Mouse (Mus musculus) heart, embryonic 10.5 days (tissue): ENCODE results near the gene Plbd1. TPM values are rescaled to one million over a fixed set of nuclear protein-coding genes. Genes with fewer than 3 reads are reported as not detected.

ENCODE experiments used
- DNase-seq: peaks from one replicate; pipeline ENCODE4 v3.0.0-alpha.2; 2017; ENCODE audit warnings: low spot score
- H3K27ac ChIP-seq: fragments of 300-500 bp; sonication (generic); 2 replicates; pipeline ENCODE4 v1.5.1; 2016; ENCODE audit warnings: mild to moderate bottlenecking
- H3K27me3 ChIP-seq: fragments of 300-500 bp; sonication (generic); 2 replicates; pipeline ENCODE4 v1.6.1; 2016; ENCODE audit warnings: mild to moderate bottlenecking; ENCODE audit not compliant: poor library complexity, insufficient read depth, severe bottlenecking
- H3K36me3 ChIP-seq: fragments of 300-500 bp; sonication (generic); 2 replicates; pipeline ENCODE4 v1.6.1; 2016; ENCODE audit warnings: mild to moderate bottlenecking, moderate library complexity
- H3K4me1 ChIP-seq: fragments of 300-500 bp; sonication (generic); 2 replicates; pipeline ENCODE4 v1.6.1; 2016; ENCODE audit warnings: mild to moderate bottlenecking
- H3K4me3 ChIP-seq: fragments of 300-500 bp; sonication (generic); 2 replicates; pipeline ENCODE4 v1.5.1; 2016; ENCODE audit warnings: mild to moderate bottlenecking, moderate library complexity
- H3K9me3 ChIP-seq: fragments of 300-500 bp; sonication (generic); 2 replicates; pipeline ENCODE4 v1.6.1; 2016; ENCODE audit warnings: mild to moderate bottlenecking, moderate library complexity
- WGBS: fragments of 180-500 bp; shearing (Covaris S2); methylation state at CpG from one replicate; pipeline ENCODE4 v1.1.7; 2016; 5-methylcytosine and 5-hydroxymethylcytosine counted together
- polyA plus RNA-seq: library from polyadenylated mRNA; unstranded; fragments of >200 nt; fragmentation: Nextera tagmentation; extraction: Ambion mirVana; gene quantifications from 2 replicates; pipeline ENCODE4 v1.2.1, GENCODE M21; 2016

The Plbd1 gene
- polyA plus RNA-seq: 3.1 and 6.0 TPM in 2 replicates

GRCm38 (mm10) chr6:136661706-136662016 lies at the start of gene Plbd1:
Plbd1 (minus strand) TSS chr6:136661928.
- Histone ChIP-seq H3K36me3 (no peaks in the 10 kb centered on the region), H3K27me3 (peaks cover 47% of the 10 kb centered on the region), H3K4me3 (peak within 1 kb of the TSS; percentile 67), H3K4me1 (peaks cover 14% of the 10 kb centered on the region), H3K27ac (peak within 1 kb of the TSS; percentile 65), H3K9me3 (no peaks in the 10 kb centered on the region)
- DNase-seq: no peak
- WGBS: under 1% methylated on average over 19 of the region's 19 CpGs

DNA sequence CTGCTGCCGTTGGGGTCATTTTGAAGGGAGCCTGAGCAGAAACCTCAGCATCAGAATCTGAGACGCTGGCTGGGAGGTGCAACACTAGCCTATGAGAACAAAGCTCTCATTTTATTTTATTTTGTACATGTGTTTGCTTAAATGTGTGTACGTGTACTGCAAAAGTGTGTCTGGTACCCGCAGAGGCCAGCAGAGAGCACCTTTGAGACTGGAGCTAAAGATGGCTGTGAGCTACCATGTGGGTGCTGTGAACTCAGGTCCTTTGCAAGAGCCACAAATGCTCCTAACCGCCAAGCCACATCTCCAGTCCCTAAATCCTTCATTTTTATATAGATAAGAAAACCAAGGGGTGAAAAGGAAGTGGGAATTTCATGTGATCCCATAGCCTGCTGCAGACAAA lies 48.7 kb upstream of the Plbd1 start:
- Histone ChIP-seq H3K27ac (no peak overlapping the region), H3K4me3 (no peak overlapping the region), H3K36me3 (no peaks in the 10 kb centered on the region), H3K9me3 (no peaks in the 10 kb centered on the region), H3K4me1 (no peaks in the 10 kb centered on the region), H3K27me3 (no peaks in the 10 kb centered on the region)
- no peak for DNase-seq
- 81% methylated on average over 5 of the region's 5 CpGs for WGBS

GRCm38 (mm10) chr6:136708597-136708996 lies 46.9 kb upstream of the Plbd1 start:
- Histone ChIP-seq H3K27me3 (no peaks in the 10 kb centered on the region), H3K4me1 (no peaks in the 10 kb centered on the region), H3K27ac (no peak overlapping the region), H3K36me3 (no peaks in the 10 kb centered on the region), H3K9me3 (no peaks in the 10 kb centered on the region), H3K4me3 (no peak overlapping the region)
- no peak for DNase-seq
- WGBS: 91% methylated on average over 6 of the region's 6 CpGs

DNA sequence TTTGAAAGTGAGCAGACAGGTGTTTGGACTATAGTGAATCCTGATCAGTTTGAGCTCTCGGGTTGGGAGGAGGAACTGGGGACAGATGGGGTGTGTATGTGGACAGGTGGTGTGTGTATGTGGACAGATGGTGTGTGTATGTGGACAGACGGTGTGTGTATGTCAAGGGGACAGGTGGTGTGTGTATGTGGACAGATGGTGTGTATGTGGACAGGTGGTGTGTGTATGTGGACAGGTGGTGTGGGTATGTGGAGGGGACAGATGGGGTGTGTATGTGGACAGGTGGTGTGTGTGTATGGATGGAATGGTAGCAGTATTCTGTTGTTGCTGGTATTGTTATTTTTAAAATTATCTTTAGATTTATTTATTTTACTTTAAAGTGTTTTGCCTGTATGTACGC lies 40.1 kb upstream of the Plbd1 start:
- Histone ChIP-seq H3K27ac (no peak overlapping the region), H3K9me3 (no peaks in the 10 kb centered on the region), H3K27me3 (no peaks in the 10 kb centered on the region), H3K4me1 (peaks cover 13% of the 10 kb centered on the region), H3K36me3 (no peaks in the 10 kb centered on the region), H3K4me3 (no peak overlapping the region)
- DNase-seq: no peak
- WGBS: 90% methylated on average over 3 of the region's 3 CpGs

GRCm38 (mm10) chr6:136701185-136701584 lies 39.5 kb upstream of the Plbd1 start:
- WGBS: 81% methylated on average over 5 of the region's 5 CpGs
- no peak overlapping the region for H3K4me3 ChIP-seq

GRCm38 (mm10) chr6:136691314-136691713 lies 29.6 kb upstream of the Plbd1 start:
- 92% methylated on average over 6 of the region's 6 CpGs for WGBS
- Histone ChIP-seq H3K27ac (no peak overlapping the region), H3K36me3 (no peaks in the 10 kb centered on the region; the same call in 1 of the 2 replicates), H3K4me1 (no peaks in the 10 kb centered on the region; the same call in 1 of the 2 replicates), H3K4me3 (no peak overlapping the region), H3K27me3 (no peaks in the 10 kb centered on the region), H3K9me3 (no peaks in the 10 kb centered on the region)
- no peak for DNase-seq

More at GRCm38 (mm10) chr6:136701185-136701584, 39.5 kb upstream of the Plbd1 start:
- no peak for DNase-seq
- no peak overlapping the region for H3K27ac ChIP-seq
- no peaks in the 10 kb centered on the region for H3K9me3 ChIP-seq
- H3K36me3 ChIP-seq: no peaks in the 10 kb centered on the region
- peaks cover 13% of the 10 kb centered on the region for H3K4me1 ChIP-seq
- no peaks in the 10 kb centered on the region for H3K27me3 ChIP-seq

- no peaks in the 10 kb centered on the region for H3K9me3 ChIP-seq
- H3K4me1 ChIP-seq: peaks cover 2% of the 10 kb centered on the region
- no peaks in the 10 kb centered on the region for H3K27me3 ChIP-seq
- no peak overlapping the region for H3K27ac ChIP-seq
- no peaks in the 10 kb centered on the region; the same call in 1 of the 2 replicates for H3K36me3 ChIP-seq
- 71% methylated on average over 5 of the region's 5 CpGs for WGBS
- DNase-seq: no peak
- no peak overlapping the region for H3K4me3 ChIP-seq
Measured at GRCm38 (mm10) chr6:136690527-136690926, 28.8 kb upstream of the Plbd1 start.

DNA sequence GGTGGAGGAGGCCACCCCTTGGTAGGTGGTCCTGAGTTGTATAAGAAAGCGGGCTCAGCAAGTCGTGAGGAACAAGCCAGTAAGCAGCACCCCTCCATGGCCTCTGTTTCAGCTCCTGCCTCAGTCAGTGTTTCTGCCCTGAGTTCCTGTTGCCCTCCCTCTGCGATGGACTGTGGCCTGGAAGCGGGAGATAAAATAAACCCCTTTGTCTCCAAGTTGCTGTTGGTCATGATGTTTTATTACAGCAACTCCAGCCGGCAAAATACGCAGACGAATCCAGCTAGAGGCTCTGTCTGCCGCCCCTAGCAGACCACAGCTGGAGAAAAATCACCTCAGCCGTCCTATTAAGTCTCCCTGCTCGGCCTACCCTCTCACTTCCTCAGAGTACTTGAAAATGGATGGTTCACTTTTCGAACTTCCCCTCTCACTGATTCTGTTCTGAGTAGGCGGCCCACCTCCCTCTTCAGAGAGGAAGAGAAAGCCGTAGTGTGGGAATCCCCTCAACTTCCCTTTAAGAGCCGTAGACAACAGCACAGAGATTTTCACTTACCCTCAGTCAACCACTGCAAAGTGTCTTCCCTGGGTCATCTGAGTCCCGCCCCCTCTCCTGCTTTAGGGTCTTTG lies 28.2 kb upstream of the Plbd1 start:
- no peak overlapping the region for H3K4me3 ChIP-seq
- peaks cover 8% of the 10 kb centered on the region for H3K4me1 ChIP-seq
- 71% methylated on average over 15 of the region's 15 CpGs for WGBS
- no peak overlapping the region for H3K27ac ChIP-seq
- no peaks in the 10 kb centered on the region; the same call in 1 of the 2 replicates for H3K36me3 ChIP-seq
- no peaks in the 10 kb centered on the region for H3K9me3 ChIP-seq
- no peak for DNase-seq
- no peaks in the 10 kb centered on the region for H3K27me3 ChIP-seq

GRCm38 (mm10) chr6:136685433-136685832 lies 23.7 kb upstream of the Plbd1 start:
- peak overlapping the region; percentile 59 for H3K27ac ChIP-seq
- WGBS: 64% methylated on average over 5 of the region's 5 CpGs
- H3K36me3 ChIP-seq: no peaks in the 10 kb centered on the region
- H3K27me3 ChIP-seq: no peaks in the 10 kb centered on the region
- no peak overlapping the region for H3K4me3 ChIP-seq
- H3K9me3 ChIP-seq: 0 out of 2 replicates have a peak, but pooled peaks cover 3% of the 10 kb centered on the region
- no peak for DNase-seq
- peaks cover 18% of the 10 kb centered on the region for H3K4me1 ChIP-seq

DNA sequence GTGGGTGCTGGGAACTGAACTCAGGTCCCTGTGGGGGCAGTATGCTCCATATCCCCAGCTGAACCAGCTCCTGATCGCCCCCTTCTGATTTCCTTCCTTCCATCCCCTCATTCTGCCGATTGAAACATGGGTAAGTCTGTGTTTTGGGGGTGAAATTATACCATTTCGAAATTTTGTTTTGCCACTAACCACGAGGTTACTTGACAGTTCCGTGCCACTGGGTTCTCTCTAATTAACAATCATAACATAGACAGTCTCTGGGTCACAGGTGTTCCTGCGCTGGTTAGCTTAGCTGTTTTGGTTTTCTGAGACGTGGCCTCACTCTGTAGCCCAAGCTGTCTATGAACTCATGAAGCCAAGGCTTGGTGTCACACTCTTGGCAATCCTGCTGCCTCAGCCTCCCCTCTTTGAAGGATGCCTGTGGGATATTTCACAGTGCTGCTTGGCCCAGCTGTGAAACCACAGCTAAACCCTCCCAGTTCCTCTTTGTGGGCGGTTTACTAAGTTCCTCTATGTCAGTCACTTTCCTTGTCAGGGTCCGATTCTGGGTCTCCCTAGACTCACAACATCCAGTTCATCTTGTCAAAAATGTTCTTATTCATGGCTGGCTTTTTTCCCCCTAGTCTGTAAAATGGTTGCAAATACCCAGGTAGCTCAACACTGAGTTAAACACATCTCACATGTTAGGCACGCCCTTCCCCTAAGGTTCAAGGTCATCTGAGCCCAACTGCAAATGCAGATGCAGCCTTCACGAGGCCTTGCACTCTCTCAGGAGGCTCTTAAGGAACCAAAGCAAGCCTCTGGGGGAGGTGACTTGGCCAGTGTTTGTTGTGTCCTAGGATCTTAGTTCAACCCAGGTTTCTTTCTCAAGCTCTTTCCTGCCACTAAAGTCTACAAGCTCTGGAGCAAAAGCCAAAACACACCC lies 21.9 kb upstream of the Plbd1 start:
- H3K27ac ChIP-seq: peak overlapping the region; percentile 65; the same call in 1 of the 2 replicates
- H3K9me3 ChIP-seq: 0 out of 2 replicates have a peak, but pooled peaks cover 3% of the 10 kb centered on the region
- H3K4me1 ChIP-seq: peaks cover 22% of the 10 kb centered on the region
- no peaks in the 10 kb centered on the region for H3K27me3 ChIP-seq
- WGBS: 82% methylated on average over 11 of the region's 11 CpGs
- H3K36me3 ChIP-seq: no peaks in the 10 kb centered on the region
- no peak overlapping the region for H3K4me3 ChIP-seq
- no peak for DNase-seq

- no peak overlapping the region for H3K4me3 ChIP-seq
- H3K27ac ChIP-seq: no peak overlapping the region
- H3K36me3 ChIP-seq: no peaks in the 10 kb centered on the region
- no peaks in the 10 kb centered on the region for H3K27me3 ChIP-seq
- 24% methylated on average over 2 of the region's 2 CpGs for WGBS
- no peak for DNase-seq
- peaks cover 8% of the 10 kb centered on the region for H3K4me1 ChIP-seq
- 0 out of 2 replicates have a peak, but pooled peaks cover 3% of the 10 kb centered on the region for H3K9me3 ChIP-seq
Measured at GRCm38 (mm10) chr6:136679381-136679780, 17.7 kb upstream of the Plbd1 start.

GRCm38 (mm10) chr6:136674935-136675334 lies 13.2 kb upstream of the Plbd1 start:
- Histone ChIP-seq H3K4me3 (no peak overlapping the region), H3K4me1 (peaks cover 20% of the 10 kb centered on the region), H3K36me3 (no peaks in the 10 kb centered on the region), H3K9me3 (peaks cover 7% of the 10 kb centered on the region; the same call in 1 of the 2 replicates), H3K27ac (no peak overlapping the region), H3K27me3 (no peaks in the 10 kb centered on the region)
- 88% methylated on average over 6 of the region's 6 CpGs for WGBS
- DNase-seq: no peak

DNA sequence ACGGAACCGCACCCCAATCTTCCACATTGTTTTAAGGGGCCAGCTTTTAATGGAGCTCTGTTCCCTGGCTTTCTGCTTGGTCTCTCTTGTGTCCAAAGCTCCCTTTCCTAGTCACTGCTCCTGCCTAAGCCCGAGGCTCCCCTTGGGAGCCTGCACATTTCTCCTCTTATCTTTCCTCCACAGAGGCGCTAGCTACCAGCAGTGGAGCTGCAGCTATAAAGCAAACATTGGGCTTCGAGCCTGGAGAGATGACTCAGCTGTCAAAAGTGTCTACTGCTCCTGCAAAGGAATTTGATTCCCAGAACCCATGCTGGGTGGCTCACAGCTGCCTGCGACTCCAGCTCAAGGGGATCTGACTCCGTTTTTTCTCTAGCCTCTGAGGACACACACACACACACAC lies 10.7 kb upstream of the Plbd1 start:
- DNase-seq: peak; percentile 79
- 34% methylated on average over 7 of the region's 7 CpGs for WGBS
- Histone ChIP-seq H3K4me3 (peak overlapping the region; percentile 8; the same call in 1 of the 2 replicates), H3K9me3 (peaks cover 7% of the 10 kb centered on the region; the same call in 1 of the 2 replicates), H3K27ac (peak overlapping the region; percentile 57), H3K36me3 (no peaks in the 10 kb centered on the region), H3K4me1 (peaks cover 25% of the 10 kb centered on the region), H3K27me3 (no peaks in the 10 kb centered on the region)
